Mouse (Mus musculus) layer of hippocampus, adult 11-12 months (tissue): ENCODE data around the gene Zc4h2.

Source experiments
- DNase-seq: peaks from one replicate; pipeline ENCODE4 v3.0.0; 2022; ENCODE audit warnings: low spot score

Gene Zc4h2

GRCm38 (mm10) chrX:95657804-95658599 is at the start of gene Zc4h2:
TSS of gene Zc4h2 (minus strand) at chrX:95658509.
- peak; percentile 80 for DNase-seq

GRCm38 (mm10) chrX:95687119-95687518 is 28.8 kb upstream of the Zc4h2 start:
- DNase-seq = peak; percentile 9

- DNase-seq = no peak
These were observed 23.9 kb upstream of the Zc4h2 start for GRCm38 (mm10) chrX:95682206-95682605.

GRCm38 (mm10) chrX:95658600-95659084 is 333 bp upstream of the Zc4h2 start:
- no peak for DNase-seq

GRCm38 (mm10) chrX:95600609-95601008 is 57.7 kb downstream of the Zc4h2 start:
- DNase-seq = no peak
